Mouse (Mus musculus) urinary bladder, postnatal 0 days (tissue): ENCODE results near the gene Krt10. TPM values are rescaled to one million over a fixed set of nuclear protein-coding genes. Genes with fewer than 3 reads are reported as not detected.

Experiments used
- polyA plus RNA-seq: library from polyadenylated mRNA; unstranded; fragments of >200 nt; fragmentation: Nextera tagmentation; extraction: Ambion mirVana; gene quantifications from 2 replicates; pipeline ENCODE4 v1.2.1, GENCODE M21; 2015

Krt10 gene
- polyA plus RNA-seq = 13.5 and 14.5 TPM in 2 replicates

GRCm38 (mm10) chr11:99389264-99389663, at the start of gene Krt10:
TSS of gene Krt10 (minus strand) at chr11:99389364.

DNA sequence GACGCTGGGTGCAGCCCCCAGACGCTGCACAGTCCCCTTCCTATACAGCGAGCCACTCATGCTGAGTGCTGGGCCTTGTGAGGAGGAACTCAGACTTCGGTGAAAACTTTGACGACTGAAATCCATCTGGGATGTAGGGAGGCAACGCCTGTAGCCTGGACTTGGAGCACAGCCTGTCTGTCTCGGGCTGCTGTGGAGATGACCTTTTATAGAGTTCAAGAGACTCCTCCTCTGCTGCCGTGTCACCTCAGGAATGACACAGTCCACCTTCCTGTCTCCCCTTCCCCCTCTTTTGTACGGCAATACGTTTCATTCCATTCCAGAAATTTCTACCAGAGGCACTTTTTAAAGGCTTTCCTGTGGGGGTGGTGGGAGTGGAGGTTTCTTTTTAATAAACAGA, 48.8 kb upstream of the Krt10 start, which contains the start of gene Krt20:
Krt20 (minus strand) TSS at position 179 of the 400 bp plus-strand sequence.

DNA sequence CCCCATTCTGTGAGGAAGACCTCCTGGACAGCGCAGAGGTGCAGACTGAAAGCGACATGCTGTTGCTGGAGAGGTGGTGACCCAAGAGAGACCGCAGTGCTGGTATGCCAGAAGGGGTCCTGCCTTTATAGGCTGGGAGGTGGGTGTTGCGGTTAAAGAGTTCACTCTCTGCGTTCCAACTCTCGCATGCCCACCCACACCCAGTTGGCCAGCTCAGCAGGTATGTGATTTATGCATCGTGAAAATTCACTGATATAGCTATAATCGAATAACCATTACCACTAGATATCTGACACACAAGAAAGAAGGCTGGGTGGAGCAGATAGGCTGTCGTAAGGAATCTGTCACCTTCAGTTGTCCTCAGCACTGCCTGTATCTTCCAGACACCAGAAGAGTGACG, 33.0 kb upstream of the Krt10 start, which contains the start of gene Krt12:
Krt12 (minus strand) TSS at position 101 of the 400 bp plus-strand sequence.

GRCm38 (mm10) chr11:99374803-99375202, 14.4 kb downstream of the Krt10 start, which contains the start of gene Krt28:
TSS of gene Krt28 (minus strand) at chr11:99374903.

GRCm38 (mm10) chr11:99351004-99351403, 38.2 kb downstream of the Krt10 start, which contains the start of gene Krt27:
TSS of gene Krt27 (minus strand) at chr11:99351104.

GRCm38 (mm10) chr11:99337866-99338265, 51.3 kb downstream of the Krt10 start, which contains the start of gene Krt26:
TSS of gene Krt26 (minus strand) at chr11:99337966.

Other genes with a start within 250 kb of the Krt10 start
- gene Ccr7, start 234.3 kb downstream of the Krt10 start, polyA plus RNA-seq = 0.06 and 0.07 TPM in 2 replicates
- gene Smarce1, start 158.3 kb downstream of the Krt10 start, polyA plus RNA-seq = 91.4 and 104 TPM in 2 replicates
- 0.16 and 0.21 TPM in 2 replicates for gene Krt222, start 145.3 kb downstream of the Krt10 start, polyA plus RNA-seq
- gene Krt24, start 104.1 kb downstream of the Krt10 start, polyA plus RNA-seq = not detected in 2 replicates
- gene Krt25, start 66.4 kb downstream of the Krt10 start, polyA plus RNA-seq = 0.12 TPM in 1 of 2 replicates, not detected in the other
- not detected in 2 replicates for gene Krt26, start 51.4 kb downstream of the Krt10 start, polyA plus RNA-seq
- not detected in 2 replicates for gene Krt27, start 38.3 kb downstream of the Krt10 start, polyA plus RNA-seq
- 0.10 TPM in 1 of 2 replicates, not detected in the other for gene Krt28, start 14.5 kb downstream of the Krt10 start, polyA plus RNA-seq
- not detected in 2 replicates for gene Krt12, start 32.9 kb upstream of the Krt10 start, polyA plus RNA-seq
- 71.7 and 82.2 TPM in 2 replicates for gene Krt20, start 48.8 kb upstream of the Krt10 start, polyA plus RNA-seq
- gene Krt23, start 103.8 kb upstream of the Krt10 start, polyA plus RNA-seq = 2.6 and 3.4 TPM in 2 replicates
- not detected in 2 replicates for gene Krt39, start 132.0 kb upstream of the Krt10 start, polyA plus RNA-seq
- not detected in 2 replicates for gene Krt40, start 153.8 kb upstream of the Krt10 start, polyA plus RNA-seq
- gene Krtap3-3, start 161.5 kb upstream of the Krt10 start, polyA plus RNA-seq = not detected in 2 replicates
- not detected in 2 replicates for gene Krtap3-2, start 167.5 kb upstream of the Krt10 start, polyA plus RNA-seq
- not detected in 2 replicates for gene Gm11939, start 170.1 kb upstream of the Krt10 start, polyA plus RNA-seq
- not detected in 2 replicates for gene Krtap3-1, start 177.3 kb upstream of the Krt10 start, polyA plus RNA-seq
- 0.12 TPM in 1 of 2 replicates, not detected in the other for gene Krtap1-5, start 191.7 kb upstream of the Krt10 start, polyA plus RNA-seq
- not detected in 2 replicates for gene Krtap1-4, start 194.3 kb upstream of the Krt10 start, polyA plus RNA-seq
- gene Krtap1-3, start 202.0 kb upstream of the Krt10 start, polyA plus RNA-seq = not detected in 2 replicates
- gene Krtap9-3, start 208.7 kb upstream of the Krt10 start, polyA plus RNA-seq = not detected in 2 replicates
- not detected in 2 replicates for gene Gm11938, start 213.9 kb upstream of the Krt10 start, polyA plus RNA-seq
- not detected in 2 replicates for gene Gm11937, start 220.8 kb upstream of the Krt10 start, polyA plus RNA-seq
- not detected in 2 replicates for gene Krtap2-4, start 225.5 kb upstream of the Krt10 start, polyA plus RNA-seq
- gene Gm11562, start 231.1 kb upstream of the Krt10 start, polyA plus RNA-seq = not detected in 2 replicates
- not detected in 2 replicates for gene Krtap4-1, start 238.9 kb upstream of the Krt10 start, polyA plus RNA-seq
- gene Krtap4-2, start 245.7 kb upstream of the Krt10 start, polyA plus RNA-seq = not detected in 2 replicates